ENCODE assay signal across 8 mouse cellular contexts in the genomic region with DNA sequence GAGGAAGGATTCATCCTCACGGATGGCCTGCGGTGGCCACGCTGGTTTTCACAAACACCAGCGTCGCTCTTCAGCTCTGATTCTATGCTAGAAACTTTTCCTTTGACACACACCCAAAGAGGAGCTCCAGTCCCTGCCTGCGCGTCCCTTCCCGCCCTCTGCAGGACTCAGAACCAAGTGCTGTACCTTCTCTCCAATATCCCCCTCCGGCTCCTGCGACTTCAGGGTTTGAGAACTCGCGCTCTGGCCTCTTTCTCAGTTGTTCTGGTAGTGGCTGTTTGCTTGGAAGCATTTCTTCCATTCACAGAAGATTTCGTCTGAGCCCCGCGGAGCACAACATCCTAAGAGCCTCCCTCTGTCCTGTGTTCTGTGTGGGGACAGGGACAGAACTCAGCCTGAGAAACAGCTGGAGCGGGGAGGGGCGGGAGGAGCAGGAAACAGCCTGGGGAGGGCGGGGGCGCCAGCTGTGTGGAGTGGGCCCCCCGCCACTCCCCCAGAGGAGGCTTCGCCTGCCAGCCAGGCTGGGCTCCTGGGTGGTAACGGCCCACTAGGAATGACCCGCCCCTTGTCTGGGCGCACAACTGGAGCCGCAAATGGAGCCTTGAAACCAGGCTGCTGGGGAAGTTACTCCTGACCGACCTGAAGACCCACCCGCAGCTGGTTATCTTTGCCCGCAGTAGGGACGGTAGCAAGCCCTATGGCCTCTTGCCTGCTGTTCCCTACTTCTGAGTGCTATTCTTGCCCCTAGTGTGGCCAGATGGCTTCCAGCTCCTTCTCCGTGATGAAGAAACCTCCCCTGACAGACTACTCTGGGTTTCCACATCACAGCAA. TPM values are rescaled to one million over a fixed set of nuclear protein-coding genes. Genes with fewer than 3 reads are reported as not detected.
DNase-seq lines count a peak whose midpoint lies in the region; ATAC-seq lines count a peak whose summit lies in the region.

A gene (minus strand): TSS at position 392 of the 831 bp plus-strand sequence.

- peak within 1 kb of the TSS; percentile 48; the same call in 1 of the 2 replicates for H3K27ac ChIP-seq in forebrain, embryonic 10.5 days
- no peak within 1 kb of the TSS for H3K27ac ChIP-seq in forebrain, embryonic 15.5 days (replicated peaks)
- H3K27ac ChIP-seq in embryonic facial prominence, embryonic 10.5 days (replicated peaks): peak within 1 kb of the TSS; percentile 21
- peak within 1 kb of the TSS; percentile 56 for H3K27ac ChIP-seq in heart, embryonic 10.5 days
- peak within 1 kb of the TSS; percentile 82 for H3K27ac ChIP-seq in macrophage

- H3K9me3 ChIP-seq in forebrain, embryonic 10.5 days: no peaks in the 10 kb centered on the region
- H3K9me3 ChIP-seq in forebrain, embryonic 15.5 days: no peaks in the 10 kb centered on the region
- no peaks in the 10 kb centered on the region for H3K9me3 ChIP-seq in embryonic facial prominence, embryonic 10.5 days
- H3K9me3 ChIP-seq in heart, embryonic 10.5 days: no peaks in the 10 kb centered on the region

- H3K4me2 ChIP-seq in forebrain, embryonic 15.5 days (replicated peaks): no peak within 1 kb of the TSS

- no peak for ATAC-seq in forebrain, embryonic 15.5 days (replicated peaks)
- ATAC-seq in CD4-positive, CD25-positive, alpha-beta regulatory T cell, adult 4 months: no peak

- peak within 1 kb of the TSS; percentile 30 for H3K4me3 ChIP-seq in forebrain, embryonic 10.5 days
- no peak within 1 kb of the TSS for H3K4me3 ChIP-seq in forebrain, embryonic 15.5 days
- H3K4me3 ChIP-seq in embryonic facial prominence, embryonic 10.5 days: peak within 1 kb of the TSS; percentile 43
- H3K4me3 ChIP-seq in heart, embryonic 10.5 days: peak within 1 kb of the TSS; percentile 51
- H3K4me3 ChIP-seq in macrophage (ENCODE audit: inconsistent target): peak within 1 kb of the TSS; percentile 11; the same call in 1 of the 2 replicates

- no peak within 1 kb of the TSS for H3K9ac ChIP-seq in forebrain, embryonic 15.5 days (replicated peaks)

- no peak for DNase-seq in forebrain, embryonic 10.5 days (ENCODE audit: extremely low spot score, low spot score)
- DNase-seq in embryonic facial prominence, embryonic 10.5 days (ENCODE audit: low spot score): peak; percentile 42
- DNase-seq in heart, embryonic 10.5 days (ENCODE audit: low spot score): no peak
- peak; percentile 78 for DNase-seq in kidney, postnatal 10 days
- DNase-seq in right cerebral cortex, adult 18-20 months: no peak

- peaks cover 41% of the 10 kb centered on the region for H3K27me3 ChIP-seq in forebrain, embryonic 10.5 days (ENCODE audit: poor library complexity, severe bottlenecking)
- H3K27me3 ChIP-seq in forebrain, embryonic 15.5 days: no peaks in the 10 kb centered on the region
- peaks cover 43% of the 10 kb centered on the region for H3K27me3 ChIP-seq in embryonic facial prominence, embryonic 10.5 days (replicated peaks; ENCODE audit: low read depth, poor library complexity, severe bottlenecking)
- peaks cover 53% of the 10 kb centered on the region for H3K27me3 ChIP-seq in heart, embryonic 10.5 days (ENCODE audit: insufficient read depth, poor library complexity, severe bottlenecking)

- 18% methylated on average over 30 of the region's 30 CpGs for WGBS in forebrain, embryonic 10.5 days
- WGBS in forebrain, embryonic 15.5 days: 14% methylated on average over 30 of the region's 30 CpGs
- 10% methylated on average over 30 of the region's 30 CpGs for WGBS in embryonic facial prominence, embryonic 10.5 days
- WGBS in heart, embryonic 10.5 days: 5% methylated on average over 30 of the region's 30 CpGs
- 30% methylated on average over 30 of the region's 30 CpGs for WGBS in macrophage (ENCODE audit: missing documents)

- no peaks in the 10 kb centered on the region for H3K36me3 ChIP-seq in forebrain, embryonic 10.5 days (replicated peaks)
- H3K36me3 ChIP-seq in forebrain, embryonic 15.5 days: no peaks in the 10 kb centered on the region
- H3K36me3 ChIP-seq in embryonic facial prominence, embryonic 10.5 days (replicated peaks): no peaks in the 10 kb centered on the region
- no peaks in the 10 kb centered on the region for H3K36me3 ChIP-seq in heart, embryonic 10.5 days
- no peaks in the 10 kb centered on the region for H3K36me3 ChIP-seq in macrophage (ENCODE audit: inconsistent target)

- peaks cover 21% of the 10 kb centered on the region for H3K4me1 ChIP-seq in forebrain, embryonic 10.5 days
- 0 out of 2 replicates have a peak, but pooled peaks cover 5% of the 10 kb centered on the region for H3K4me1 ChIP-seq in forebrain, embryonic 15.5 days
- peaks cover 31% of the 10 kb centered on the region for H3K4me1 ChIP-seq in embryonic facial prominence, embryonic 10.5 days
- H3K4me1 ChIP-seq in heart, embryonic 10.5 days: peaks cover 36% of the 10 kb centered on the region

- peaks cover 35% of the 10 kb centered on the region; the same call in 1 of the 2 replicates for H3K79me2 ChIP-seq in macrophage (ENCODE audit: inconsistent target)

RNA-seq across cellular contexts. Expression of the gene that starts here (rescaled TPM):
- 0.32 and 0.98 TPM in 2 replicates for polyA plus RNA-seq in forebrain, embryonic 10.5 days (2016; fragmentation: Nextera tagmentation; extraction: Ambion mirVana)
- polyA plus RNA-seq in forebrain, embryonic 15.5 days (2015; fragmentation: Nextera tagmentation; extraction: Ambion mirVana): 1.3 and 1.4 TPM in 2 replicates
- 0.41 and 0.69 TPM in 2 replicates for polyA plus RNA-seq in embryonic facial prominence, embryonic 10.5 days (2016; fragmentation: Nextera tagmentation; extraction: Ambion mirVana)
- 1.3 and 3.3 TPM in 2 replicates for polyA plus RNA-seq in heart, embryonic 10.5 days (2016; fragmentation: Nextera tagmentation; extraction: Ambion mirVana)
- 10 to 100 TPM in 21 of 26 experiments, 1 to 10 TPM in 5; 4.5 to 37.0 (median 21.6) TPM for total RNA-seq in macrophage (2018; cell fraction: chromatin; rRNA removed)
- total RNA-seq in macrophage (2018; cell fraction: cytosol; rRNA removed): 100 to 1,000 TPM in 1 of 26 experiments, 10 to 100 TPM in 25; 26.0 to 111 (median 60.2) TPM
- total RNA-seq in macrophage (2018; cell fraction: nucleus; rRNA removed): 100 to 1,000 TPM in 1 of 26 experiments, 10 to 100 TPM in 25; 14.9 to 102 (median 53.2) TPM
- polyA plus RNA-seq in macrophage (2018): 26.6 to 82.0 TPM (median 61.8 TPM) in 3 replicates
- not detected for polyA plus RNA-seq in CD4-positive, CD25-positive, alpha-beta regulatory T cell, adult 4 months (2017; shearing (Covaris generic))

Comparison
In these comparisons a context has a peak if more than half of its experiments do, and no peak if none do; other contexts are left out.
1. Peak in DNase-seq, H3K4me3 ChIP-seq and H3K27ac ChIP-seq in embryonic facial prominence, embryonic 10.5 days; RNA of the gene not detected or under 1 TPM.